Mouse (Mus musculus) C2C12 (cell line): Measurements from ENCODE around the gene Neurl4. TPM values are rescaled to one million over a fixed set of nuclear protein-coding genes. Genes with fewer than 3 reads are reported as not detected.
"Not testable (repeated sequence)": the region's sequence is repeated elsewhere in the genome, so short reads cannot be mapped to it uniquely, and the experiment has no call there.

Source experiments
- H3K27me3 ChIP-seq: one replicate; pipeline ENCODE4 v1.6.1; 2011; ENCODE audit not compliant: control insufficient read depth, insufficient read depth, insufficient read length
- H3K36me3 ChIP-seq: one replicate; pipeline ENCODE4 v1.6.1; 2011; ENCODE audit not compliant: control insufficient read depth, insufficient read depth
- H3K4me3 ChIP-seq: one replicate; pipeline ENCODE4 v1.5.1; 2011; ENCODE audit warnings: mild to moderate bottlenecking, control low read depth; ENCODE audit not compliant: poor library complexity, insufficient read depth, severe bottlenecking
- H3K79me2 ChIP-seq: one replicate; pipeline ENCODE4 v1.6.1; 2011; ENCODE audit not compliant: control insufficient read depth, insufficient read depth
- H3K79me3 ChIP-seq: one replicate; pipeline ENCODE4 v1.6.1; 2011; ENCODE audit warnings: low read depth, control low read depth
- H3ac ChIP-seq: one replicate; pipeline ENCODE3; 2011; ENCODE audit warnings: low read depth; ENCODE audit not compliant: control insufficient read depth, insufficient read length
- CEBPB ChIP-seq: IDR thresholded peaks from one replicate; pipeline ENCODE4 v1.6.1; 2011; ENCODE audit warnings: low read depth, mild to moderate bottlenecking, control low read depth, moderate library complexity
- CTCF ChIP-seq: IDR thresholded peaks from one replicate; pipeline ENCODE4 v1.5.1; 2011; ENCODE audit not compliant: control insufficient read depth, insufficient read depth, insufficient read length
- FOSL1 ChIP-seq: IDR thresholded peaks from one replicate; pipeline ENCODE4 v1.8.0; 2011; ENCODE audit warnings: mild to moderate bottlenecking, low read length; ENCODE audit not compliant: poor library complexity, insufficient read depth, severe bottlenecking
- MAX ChIP-seq: IDR thresholded peaks from one replicate; pipeline ENCODE4 v1.6.1; 2011; ENCODE audit warnings: mild to moderate bottlenecking, control low read depth
- MYOD1 ChIP-seq: IDR thresholded peaks from one replicate; pipeline ENCODE4 v1.6.1; 2011; ENCODE audit warnings: low read depth; ENCODE audit not compliant: control insufficient read depth, insufficient read length
- MYOG ChIP-seq: IDR thresholded peaks from one replicate; pipeline ENCODE4 v1.6.1; 2011; ENCODE audit not compliant: control insufficient read depth, insufficient read length; ENCODE audit errors: extremely low read depth
- USF1 ChIP-seq: IDR thresholded peaks from one replicate; pipeline ENCODE4 v1.6.1; 2011; ENCODE audit warnings: low read depth, mild to moderate bottlenecking, control low read depth, moderate library complexity
- long read RNA-seq, 2 experiments: library from polyadenylated mRNA; unstranded; transcript quantifications; one replicate each; pipeline ENCODE4 v2.0.0; 2019 to 2020
- polyA plus RNA-seq: library from polyadenylated mRNA; unstranded; fragments of >200 nt; fragmentation: generic; extraction: Trizol; gene quantifications from one replicate; pipeline ENCODE4 v1.2.1, GENCODE M21; 2012; ENCODE audit warnings: missing spikeins

Gene Neurl4
- polyA plus RNA-seq = 38.4 TPM
- long read RNA-seq, experiment 1, partial matches to known transcripts = 3 of 4 reads
- long read RNA-seq, experiment 1, other reads (novel, unspliced or antisense) = 1 of 4 reads
- long read RNA-seq, experiment 2, full-length matches to known transcripts = 1 of 18 reads
- long read RNA-seq, experiment 2, partial matches to known transcripts = 13 of 18 reads
- long read RNA-seq, experiment 2, other reads (novel, unspliced or antisense) = 4 of 18 reads

DNA sequence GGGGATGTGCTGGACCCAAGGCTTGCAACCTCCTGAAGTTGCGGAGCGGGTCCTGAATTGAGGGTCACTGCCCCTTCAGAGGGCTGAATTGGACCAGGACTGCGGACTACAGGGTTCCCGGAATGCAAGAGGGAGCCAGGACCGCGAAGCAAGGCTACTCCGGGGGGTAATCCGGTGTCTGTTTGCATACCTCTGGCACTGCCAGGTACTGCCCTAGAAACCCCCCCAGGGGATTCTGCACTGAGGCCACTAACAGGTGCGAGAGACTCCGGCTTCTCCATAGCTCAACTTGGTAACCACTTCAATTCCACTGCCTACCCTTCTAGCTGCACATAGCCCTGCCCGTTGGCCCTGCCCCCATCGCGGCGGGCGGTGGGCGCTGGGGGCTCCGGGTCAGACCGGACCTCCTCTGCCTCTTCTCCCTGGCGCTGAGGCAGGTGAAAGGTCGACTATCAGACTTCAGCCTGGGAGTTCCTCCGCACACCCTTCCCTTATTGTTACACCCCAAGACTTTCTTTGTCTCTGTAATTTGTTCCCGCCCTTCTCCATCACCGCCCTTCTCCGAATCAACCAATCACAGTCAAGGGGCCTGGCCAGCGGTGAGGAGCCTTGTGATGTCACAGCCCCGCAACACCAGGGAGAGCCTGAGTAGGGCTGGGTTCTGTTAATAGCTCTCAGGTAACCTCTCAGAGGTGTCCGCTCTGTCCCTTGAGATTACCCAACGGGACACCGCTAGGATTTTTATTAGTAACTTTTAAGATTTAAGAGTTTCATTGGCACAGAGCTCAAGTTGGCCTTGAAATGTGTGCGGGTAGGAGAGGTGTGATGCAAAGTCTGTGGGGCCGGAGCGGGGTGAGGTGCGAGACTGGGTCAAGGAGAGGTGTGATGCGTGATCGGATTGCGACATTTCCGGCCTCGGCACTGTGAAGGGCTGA lies at the start of gene Neurl4, which contains the start of gene 2810408A11Rik:
Gene Neurl4 (plus strand): TSS at position 602 of the 935 bp plus-strand sequence.
Gene 2810408A11Rik (minus strand): TSS at position 517 of the 935 bp plus-strand sequence.
- H3K36me3 ChIP-seq = peaks cover 20% of the 10 kb centered on the region
- H3K27me3 ChIP-seq = no peaks in the 10 kb centered on the region
- peak within 1 kb of the TSS; percentile 96 for H3ac ChIP-seq
- TF ChIP-seq MAX (peak; percentile 6), USF1 (no peak), FOSL1 (no peak), CTCF (no peak), MYOG (no peak), MYOD1 (no peak), CEBPB (peak; percentile 80)
- peak within 1 kb of the TSS; percentile 93 for H3K4me3 ChIP-seq
- H3K79me3 ChIP-seq = peaks cover 17% of the 10 kb centered on the region
- peaks cover 33% of the 10 kb centered on the region for H3K79me2 ChIP-seq

DNA sequence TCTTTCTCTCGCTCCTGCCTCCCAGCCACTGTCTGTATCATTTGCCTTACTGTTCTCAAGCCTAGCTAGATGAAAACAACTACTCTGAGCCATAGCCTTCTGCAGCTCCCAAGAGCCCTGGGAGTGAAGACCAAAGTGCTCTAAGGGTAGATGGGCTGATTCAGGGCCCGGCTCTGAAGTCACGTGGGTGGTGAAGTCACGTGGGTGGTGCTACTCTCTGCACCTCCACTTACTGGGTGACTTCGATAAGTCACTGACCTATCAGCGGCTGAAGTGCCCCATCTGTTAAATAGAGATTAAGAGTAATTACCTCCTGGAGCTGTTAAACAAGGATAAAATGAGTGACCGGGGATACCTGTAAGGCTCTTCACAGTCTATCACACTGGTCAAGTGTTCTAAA lies 46.9 kb upstream of the Neurl4 start:
- H3K27me3 ChIP-seq = peaks cover 8% of the 10 kb centered on the region
- TF ChIP-seq FOSL1 (no peak), MYOG (no peak), USF1 (peak; percentile 87)

DNA sequence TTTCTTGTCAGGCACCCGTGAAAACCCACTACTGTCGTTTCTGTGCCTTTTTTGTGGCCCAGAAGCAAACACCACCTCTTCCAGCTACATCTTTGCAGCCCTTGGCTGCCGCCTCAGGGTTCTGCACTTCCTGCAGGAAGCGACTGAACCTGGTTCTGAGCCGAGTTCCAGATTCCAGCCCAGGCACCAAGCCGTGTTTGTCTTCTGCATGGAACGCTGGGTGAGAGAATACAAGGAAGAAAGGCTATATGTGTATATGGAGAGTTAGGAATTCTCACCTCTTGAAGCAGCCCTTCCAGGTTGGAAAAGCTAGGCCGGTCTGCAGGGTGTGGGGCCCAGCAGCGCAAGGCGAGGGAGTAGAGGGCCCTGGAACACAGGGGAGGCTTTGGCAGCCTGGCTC lies 46.2 kb upstream of the Neurl4 start:
- Histone ChIP-seq H3K36me3 (peaks cover 22% of the 10 kb centered on the region), H3K4me3 (no peak overlapping the region), H3K27me3 (peaks cover 8% of the 10 kb centered on the region), H3K79me3 (no peaks in the 10 kb centered on the region), H3ac (no peak overlapping the region), H3K79me2 (no peaks in the 10 kb centered on the region)
- no peak for TF ChIP-seq MYOG
- no peak for TF ChIP-seq FOSL1
- no peak for TF ChIP-seq CTCF
- no peak for TF ChIP-seq MAX
- TF ChIP-seq CEBPB = no peak
- TF ChIP-seq MYOD1 = no peak
- no peak for TF ChIP-seq USF1

More for the DNA sequence above, 46.9 kb upstream of the Neurl4 start:
- no peaks in the 10 kb centered on the region for H3K79me3 ChIP-seq
- H3ac ChIP-seq = no peak overlapping the region
- no peak overlapping the region for H3K4me3 ChIP-seq
- no peaks in the 10 kb centered on the region for H3K79me2 ChIP-seq
- peaks cover 28% of the 10 kb centered on the region for H3K36me3 ChIP-seq

DNA sequence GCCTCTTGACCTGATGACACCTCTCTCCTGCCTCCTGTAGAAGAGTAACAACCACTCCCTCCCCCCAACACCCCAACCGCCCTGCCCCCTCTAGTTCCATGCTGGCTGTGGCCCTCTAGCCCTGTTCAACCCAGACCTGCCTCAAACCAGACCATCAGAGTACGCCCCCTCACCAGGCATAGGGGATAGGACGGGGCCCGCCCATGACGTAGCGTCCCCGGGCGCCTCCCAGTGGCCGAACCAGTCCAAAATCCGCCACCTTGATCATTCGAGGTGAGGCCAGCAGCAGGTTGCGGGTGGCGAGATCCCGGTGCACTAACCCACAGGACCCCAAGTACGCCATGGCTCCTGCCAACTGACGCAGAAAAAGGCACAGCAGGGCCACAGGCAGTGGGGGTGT lies 45.5 kb upstream of the Neurl4 start:
- peaks cover 8% of the 10 kb centered on the region for H3K27me3 ChIP-seq
- no peak overlapping the region for H3K4me3 ChIP-seq
- peak; percentile 53 for TF ChIP-seq CTCF
- TF ChIP-seq FOSL1 = no peak
- no peaks in the 10 kb centered on the region for H3K79me3 ChIP-seq
- H3K36me3 ChIP-seq = peaks cover 15% of the 10 kb centered on the region
- H3K79me2 ChIP-seq = no peaks in the 10 kb centered on the region
- no peak overlapping the region for H3ac ChIP-seq

DNA sequence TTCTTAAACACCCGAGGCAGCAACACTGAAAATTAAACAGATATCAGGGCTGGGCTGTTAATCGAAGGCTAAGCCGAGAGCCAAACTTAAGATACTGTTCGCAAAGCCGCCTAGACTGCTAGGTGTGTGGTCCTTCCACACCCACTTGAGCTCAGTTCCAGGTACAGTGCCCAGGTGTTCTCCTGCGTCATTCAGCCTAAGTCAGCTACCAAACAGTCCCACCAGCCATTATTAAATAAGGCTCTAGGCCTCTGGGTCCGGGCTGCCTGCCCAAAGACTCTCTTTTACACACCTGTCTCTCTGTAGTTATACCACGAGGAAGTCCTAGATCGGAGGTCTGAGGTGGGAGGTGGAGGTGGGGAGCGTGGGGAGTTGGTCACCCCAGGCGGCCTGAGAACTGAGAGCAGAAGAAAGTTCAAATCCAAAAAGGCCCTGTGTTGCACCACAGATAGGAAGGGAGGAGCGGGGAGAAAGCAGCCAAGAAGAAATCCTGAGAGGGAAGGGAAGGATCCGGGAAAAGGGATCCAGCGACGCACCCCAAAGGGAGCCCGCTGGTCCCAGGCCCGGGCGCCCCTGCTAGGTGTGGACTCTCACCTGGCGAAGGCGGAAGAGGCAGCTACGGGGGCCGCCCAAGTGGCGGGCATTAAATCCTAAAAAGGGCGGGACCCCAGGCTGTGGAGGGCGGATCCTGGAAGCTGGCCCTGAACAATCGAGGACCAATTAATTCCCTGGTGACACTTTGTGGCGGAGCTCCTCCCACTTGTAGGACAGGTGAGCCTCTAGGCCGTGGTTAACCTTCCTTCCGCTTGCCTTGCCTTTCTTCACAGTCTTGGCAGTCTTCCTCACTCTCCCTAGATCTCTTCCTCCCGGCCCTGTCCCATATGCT lies 42.5 kb upstream of the Neurl4 start, which contains the start of gene Tnk1:
Gene Tnk1 (minus strand): TSS at position 618 of the 886 bp plus-strand sequence.
- Histone ChIP-seq H3K79me3 (no peaks in the 10 kb centered on the region), H3K4me3 (no peak within 1 kb of the TSS), H3K79me2 (no peaks in the 10 kb centered on the region), H3ac (no peak within 1 kb of the TSS), H3K36me3 (no peaks in the 10 kb centered on the region), H3K27me3 (peaks cover 8% of the 10 kb centered on the region)
- TF ChIP-seq MYOG = no peak
- no peak for TF ChIP-seq USF1
- TF ChIP-seq MYOD1 = no peak
- no peak for TF ChIP-seq MAX
- TF ChIP-seq FOSL1 = no peak
- no peak for TF ChIP-seq CTCF
- TF ChIP-seq CEBPB = no peak

DNA sequence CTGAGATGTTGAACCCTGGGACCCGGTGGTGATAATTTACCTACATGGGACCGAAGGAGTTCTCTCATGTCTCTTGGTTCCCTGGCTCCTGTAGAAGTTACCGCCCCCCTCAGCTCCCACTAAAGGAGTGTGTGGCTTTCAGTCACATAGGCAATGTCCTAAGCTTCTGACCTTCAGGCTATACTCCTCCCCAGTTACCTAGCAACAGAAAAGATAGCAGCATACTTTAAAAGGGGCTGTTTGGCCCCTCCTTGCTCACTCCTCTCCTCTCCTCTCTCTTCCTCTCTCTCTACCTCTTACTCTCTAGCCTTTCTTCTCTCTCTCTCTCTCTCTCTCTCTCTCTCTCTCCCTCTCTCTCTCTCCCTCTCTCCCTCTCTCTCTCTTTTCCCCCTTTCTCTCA lies 37.1 kb upstream of the Neurl4 start:
- not testable (repeated sequence) for H3K36me3 ChIP-seq, H3K79me3 ChIP-seq

More for the DNA sequence above, 37.1 kb upstream of the Neurl4 start:
- H3K27me3 ChIP-seq, H3ac ChIP-seq, H3K4me3 ChIP-seq, H3K79me2 ChIP-seq: not testable (repeated sequence)
